Mouse (Mus musculus) brown adipose tissue, adult 24 weeks (tissue): Measurements from ENCODE around the gene Slc26a1. TPM values are rescaled to one million over a fixed set of nuclear protein-coding genes. Genes with fewer than 3 reads are reported as not detected.
"Not testable (repeated sequence)": the region's sequence is repeated elsewhere in the genome, so short reads cannot be mapped to it uniquely, and the experiment has no call there.

ENCODE experiments used
- H3K27ac ChIP-seq: fragments of 200-500 bp; replicated peaks from 2 replicates; pipeline ENCODE4 v1.5.1; 2012; ENCODE audit warnings: low read depth, mild to moderate bottlenecking, low read length
- H3K4me1 ChIP-seq: fragments of 200-500 bp; 2 replicates; pipeline ENCODE4 v1.6.1; 2012; ENCODE audit warnings: low read length, mixed read lengths; ENCODE audit not compliant: control insufficient read depth, insufficient read depth, insufficient read length
- H3K4me3 ChIP-seq: fragments of 200-500 bp; 2 replicates; pipeline ENCODE4 v1.5.1; 2012; ENCODE audit warnings: low read depth, mild to moderate bottlenecking, low read length, moderate library complexity; ENCODE audit not compliant: insufficient read depth
- polyA plus RNA-seq: library from polyadenylated mRNA; stranded (reverse); fragments of >200 nt; gene quantifications from 2 replicates; pipeline ENCODE4 v1.2.4, GENCODE M21; 2012; ENCODE audit not compliant: missing spikeins, insufficient read depth, insufficient read length

Slc26a1 gene
- polyA plus RNA-seq, 1 experiment, result not detected

DNA sequence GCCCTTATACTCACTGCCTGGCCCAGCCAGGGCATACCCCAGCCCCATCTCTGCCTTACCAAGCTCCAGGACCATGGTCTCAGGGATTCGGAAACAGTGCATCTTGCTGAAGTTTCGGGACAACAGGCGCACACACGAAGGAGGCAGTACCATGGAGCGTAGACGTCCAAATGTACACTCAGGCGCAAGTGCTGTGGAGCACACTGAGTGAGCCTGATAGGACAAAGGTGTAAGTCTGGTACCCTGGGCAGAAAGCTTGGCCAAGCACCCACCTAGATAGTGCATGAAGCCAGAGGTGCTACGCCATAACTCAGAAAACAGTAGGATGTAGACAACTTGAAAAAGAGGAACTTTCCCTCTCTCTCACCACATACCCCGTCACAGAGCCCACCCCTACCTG, 20.0 kb downstream of the Slc26a1 start:
- no peak overlapping the region for H3K4me3 ChIP-seq
- no peak overlapping the region for H3K27ac ChIP-seq

DNA sequence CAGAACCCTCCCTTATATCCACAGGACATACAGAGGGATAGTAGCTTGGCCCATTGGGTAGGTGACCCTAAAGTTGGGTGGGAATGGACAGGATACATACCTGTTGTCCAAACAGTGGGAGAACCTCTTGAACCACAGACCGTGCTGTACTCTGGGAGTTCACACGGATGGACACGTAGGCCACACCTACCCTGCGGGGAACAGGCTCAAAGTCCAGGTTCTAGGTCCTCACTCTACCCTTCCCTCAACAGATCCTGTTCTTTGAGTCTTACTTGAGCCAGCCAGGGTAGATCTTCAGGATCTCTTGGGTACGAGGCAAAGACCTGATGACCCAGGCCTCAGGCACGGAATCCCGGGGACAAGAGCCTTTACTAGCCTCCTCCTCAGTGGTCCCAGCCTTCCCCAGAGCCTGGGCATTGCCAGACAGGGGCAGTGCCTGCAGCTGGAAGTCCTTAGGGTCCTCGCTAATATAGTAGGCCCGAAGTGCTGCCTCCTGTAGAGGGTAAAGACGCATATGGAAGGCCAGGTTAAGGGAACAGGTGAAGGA, 20.9 kb downstream of the Slc26a1 start:
- Histone ChIP-seq H3K4me1 (0 out of 2 replicates have a peak, but pooled peaks cover under 1% of the 10 kb centered on the region), H3K4me3 (no peak overlapping the region), H3K27ac (no peak overlapping the region)

More for the DNA sequence above, 20.0 kb downstream of the Slc26a1 start:
- peaks cover 5% of the 10 kb centered on the region for H3K4me1 ChIP-seq

DNA sequence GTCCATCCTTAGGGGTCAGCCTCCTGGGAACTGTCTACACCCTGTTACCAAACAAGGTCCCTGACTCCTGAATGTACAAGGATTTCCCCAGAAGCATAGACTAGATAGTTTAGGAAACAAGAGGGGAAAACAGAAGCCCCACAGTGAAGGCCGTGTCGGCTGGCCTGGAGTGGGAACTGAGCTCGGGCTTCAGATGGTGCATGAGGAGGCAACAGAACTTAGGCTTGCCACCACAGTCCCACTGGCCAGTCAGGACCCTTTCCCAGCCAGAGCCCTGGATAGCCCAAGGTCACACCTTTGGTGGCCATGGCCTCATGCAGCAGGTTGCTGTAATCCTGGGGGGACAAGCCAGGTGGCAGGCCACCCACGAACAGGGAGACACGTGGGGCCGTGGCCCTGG, 22.0 kb downstream of the Slc26a1 start:
- Histone ChIP-seq H3K27ac (no peak overlapping the region), H3K4me1 (no peaks in the 10 kb centered on the region), H3K4me3 (no peak overlapping the region)

DNA sequence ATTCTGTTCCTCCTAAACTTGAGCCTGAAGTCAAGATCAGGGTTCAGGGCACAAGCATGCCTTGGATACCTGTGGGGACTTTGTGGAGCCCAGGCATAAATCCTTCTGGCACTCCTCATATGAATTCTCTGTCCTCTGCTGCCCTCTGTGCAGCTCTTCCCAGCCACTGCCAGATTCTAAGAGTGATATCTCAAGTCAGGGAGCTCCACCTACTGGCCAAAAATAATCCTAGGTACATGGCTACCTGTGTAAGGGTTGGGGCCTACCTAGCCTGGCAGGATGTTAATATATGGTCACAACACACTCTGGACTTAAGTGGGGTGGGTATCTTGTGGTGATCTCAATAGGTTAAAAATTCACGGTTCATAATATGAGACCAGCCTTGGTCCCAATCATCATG, 23.5 kb downstream of the Slc26a1 start:
- no peak overlapping the region for H3K4me3 ChIP-seq
- H3K4me1 ChIP-seq, result no peaks in the 10 kb centered on the region
- no peak overlapping the region for H3K27ac ChIP-seq

DNA sequence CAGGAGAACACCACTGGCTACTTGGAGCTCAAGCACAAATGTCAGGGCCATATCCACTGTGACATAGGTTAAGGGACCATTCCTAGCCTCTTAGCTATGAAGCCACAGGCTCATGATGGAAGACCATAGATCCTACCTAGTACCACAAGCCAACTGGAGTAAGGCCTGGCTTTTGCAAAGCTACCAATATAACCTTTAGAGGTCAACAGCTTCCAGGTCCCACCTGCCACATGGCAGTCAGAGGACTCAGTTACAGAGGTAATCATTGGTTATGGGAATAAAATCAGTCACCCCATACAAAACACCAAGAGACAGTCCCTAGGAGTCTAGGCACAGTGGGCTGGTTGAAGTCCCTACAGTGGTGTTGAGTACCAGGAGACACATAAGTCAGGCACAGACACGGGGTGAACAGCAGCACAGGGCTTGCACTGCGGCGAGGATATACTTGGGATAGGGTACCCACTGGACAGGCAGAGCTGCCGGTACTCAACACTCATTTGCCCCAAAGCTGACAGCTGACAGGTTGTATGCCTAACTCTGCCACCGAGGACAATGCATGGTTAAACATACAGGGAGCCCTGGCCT, 24.1 kb downstream of the Slc26a1 start:
- no peak overlapping the region for H3K27ac ChIP-seq

DNA sequence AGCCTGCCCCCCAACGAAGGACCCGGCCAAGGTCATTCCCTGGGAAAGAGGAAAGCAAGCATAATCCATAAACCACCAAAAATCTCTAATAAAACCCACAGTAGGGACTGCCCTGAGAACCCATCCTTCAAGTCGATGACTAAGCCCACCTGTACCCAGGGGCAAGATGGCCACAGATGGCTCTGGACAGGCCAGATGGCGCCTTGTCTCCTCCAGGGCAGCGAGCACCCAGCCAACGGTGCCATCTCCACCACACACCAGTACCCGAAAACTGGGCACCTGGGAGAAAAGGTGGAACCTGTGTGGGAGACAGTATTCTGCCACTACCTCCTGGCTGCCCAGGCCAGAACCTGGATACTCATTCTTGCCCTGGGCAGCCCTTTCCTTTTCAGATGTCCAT, 25.0 kb downstream of the Slc26a1 start:
- no peaks in the 10 kb centered on the region for H3K4me1 ChIP-seq
- H3K4me3 ChIP-seq, result no peak overlapping the region
- H3K27ac ChIP-seq, result no peak overlapping the region

More for the DNA sequence above, 24.1 kb downstream of the Slc26a1 start:
- Histone ChIP-seq H3K4me3 (no peak overlapping the region), H3K4me1 (no peaks in the 10 kb centered on the region)

DNA sequence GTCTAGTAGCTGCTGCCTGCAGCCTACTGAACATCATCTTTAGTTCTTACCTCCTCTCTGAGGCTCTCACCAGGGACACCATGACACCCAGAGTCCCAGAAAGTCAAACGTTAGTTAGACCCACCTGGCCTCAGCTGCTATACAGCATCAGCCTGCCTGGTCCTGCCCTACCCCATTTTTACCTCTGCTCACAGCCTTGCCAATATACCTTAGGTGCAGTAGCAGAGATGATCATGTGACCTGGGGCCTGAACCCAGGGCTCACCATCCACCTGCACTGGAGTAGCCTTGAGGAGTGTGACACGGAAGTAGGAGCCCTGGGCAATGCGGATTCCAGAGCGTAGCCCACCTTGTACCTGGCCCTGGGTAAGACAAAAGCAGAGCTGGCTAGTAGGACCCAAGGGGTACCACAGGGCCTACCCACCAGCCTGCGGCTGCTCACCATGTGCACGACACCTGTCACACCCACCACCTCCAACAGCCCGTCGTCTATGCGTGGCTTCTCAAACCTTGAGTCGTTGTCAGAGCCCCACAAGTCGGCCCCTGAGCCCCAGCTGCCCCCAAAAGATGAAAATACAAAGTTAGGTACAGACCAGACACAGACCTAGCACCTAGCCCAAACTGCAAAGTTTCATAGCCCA, 26.3 kb downstream of the Slc26a1 start:
- no peak overlapping the region for H3K4me3 ChIP-seq
- no peaks in the 10 kb centered on the region for H3K4me1 ChIP-seq
- H3K27ac ChIP-seq, result no peak overlapping the region

DNA sequence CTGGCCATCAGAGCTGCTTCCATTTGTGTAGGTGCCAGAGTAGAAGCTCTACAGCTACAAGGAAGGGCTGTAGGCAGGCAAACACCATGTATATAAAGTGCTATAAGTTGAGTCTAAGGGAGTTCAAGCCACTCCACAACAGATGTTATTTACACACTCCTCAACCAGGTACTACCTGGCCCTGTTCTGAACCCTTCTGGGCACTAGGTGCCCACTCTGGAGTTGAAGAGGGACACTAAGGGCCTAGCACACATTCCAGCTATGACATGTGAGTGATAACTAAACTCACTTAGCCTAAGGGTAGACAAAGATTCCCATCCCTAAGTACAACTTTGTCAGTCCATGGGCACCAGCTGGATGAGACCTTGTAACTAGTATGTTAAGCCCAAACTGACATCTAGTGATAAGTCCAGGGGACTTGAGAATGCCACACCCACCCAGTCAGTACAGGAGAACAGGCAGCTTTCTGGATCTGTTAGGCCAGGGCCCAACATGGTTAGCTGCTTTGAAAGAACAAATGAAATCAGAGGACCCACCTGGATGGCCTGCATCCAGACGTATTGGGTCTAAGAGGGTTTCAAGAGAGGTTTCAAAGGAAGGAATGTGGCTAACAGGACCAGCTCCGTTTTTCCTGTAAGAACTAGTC, 27.4 kb downstream of the Slc26a1 start:
- Histone ChIP-seq H3K27ac (no peak overlapping the region), H3K4me1 (no peaks in the 10 kb centered on the region), H3K4me3 (no peak overlapping the region)

DNA sequence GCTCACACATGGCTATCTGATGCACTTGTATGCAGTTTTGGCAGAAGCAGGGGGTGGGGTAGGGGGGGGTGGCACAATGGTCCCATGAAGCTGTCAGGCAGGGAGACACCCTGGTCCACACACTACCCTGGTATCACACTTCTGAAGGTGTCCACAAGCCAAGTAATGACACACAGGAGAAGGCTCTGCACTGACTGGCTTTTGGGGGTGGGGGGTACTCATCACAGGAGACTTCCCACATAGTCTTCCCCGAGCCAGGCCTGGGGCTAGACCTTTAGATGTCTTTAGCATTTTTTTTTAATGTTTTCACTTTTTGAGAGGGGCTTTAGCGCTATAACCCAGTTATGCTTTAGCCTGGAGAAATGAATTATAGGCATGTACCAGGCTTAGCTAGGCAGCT, 28.1 kb downstream of the Slc26a1 start:
- Histone ChIP-seq H3K4me1 (no peaks in the 10 kb centered on the region), H3K27ac (no peak overlapping the region), H3K4me3 (no peak overlapping the region)

DNA sequence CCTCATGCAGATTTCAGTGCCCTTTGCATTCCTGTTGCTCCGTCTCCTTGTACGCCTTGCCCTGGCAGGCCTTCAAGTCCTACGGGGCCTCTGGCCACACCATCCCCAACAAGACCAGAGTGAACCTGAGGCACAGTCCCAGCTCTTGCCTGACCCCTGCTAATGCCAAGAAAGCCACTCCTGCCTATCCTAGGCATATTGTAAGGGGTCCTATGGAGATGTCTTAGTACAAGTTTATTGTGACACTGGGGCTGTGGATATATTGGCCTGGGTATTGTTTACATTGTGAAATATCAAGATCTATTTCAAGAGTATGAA, 29.1 kb downstream of the Slc26a1 start:
- no peak overlapping the region for H3K4me3 ChIP-seq
- H3K27ac ChIP-seq, result no peak overlapping the region
- no peaks in the 10 kb centered on the region for H3K4me1 ChIP-seq

DNA sequence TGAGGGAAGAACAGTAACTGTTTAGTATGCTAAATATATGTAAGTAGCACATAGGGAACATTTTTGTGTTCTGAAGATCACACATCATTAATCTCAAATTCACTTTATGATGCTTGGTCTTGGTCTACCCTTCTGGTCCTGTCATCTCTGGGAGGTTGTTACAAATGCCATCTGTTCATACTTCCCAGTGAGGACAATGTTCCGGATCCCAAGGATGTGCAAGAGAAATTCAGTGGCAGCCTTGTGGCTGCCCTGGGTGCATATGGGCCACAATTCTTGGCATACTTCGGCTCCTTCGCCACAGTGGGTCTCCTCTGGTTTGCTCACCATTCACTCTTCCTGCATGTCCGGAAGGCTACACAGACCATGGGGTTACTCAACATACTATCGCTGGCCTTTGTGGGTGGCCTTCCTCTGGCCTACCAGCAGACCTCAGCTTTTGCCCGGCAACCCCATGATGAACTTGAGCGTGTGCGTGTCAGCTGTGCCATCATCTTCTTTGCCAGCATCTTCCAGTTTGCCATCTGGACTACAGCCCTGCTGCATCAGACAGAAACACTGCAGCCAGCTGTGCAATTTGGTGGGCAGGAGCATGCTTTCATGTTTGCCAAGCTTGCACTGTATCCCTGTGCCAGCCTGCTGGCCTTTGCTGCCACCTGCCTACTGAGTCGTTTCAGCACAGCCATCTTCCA, 29.6 kb downstream of the Slc26a1 start:
- no peak overlapping the region for H3K4me3 ChIP-seq
- H3K27ac ChIP-seq, result no peak overlapping the region
- H3K4me1 ChIP-seq, result no peaks in the 10 kb centered on the region

DNA sequence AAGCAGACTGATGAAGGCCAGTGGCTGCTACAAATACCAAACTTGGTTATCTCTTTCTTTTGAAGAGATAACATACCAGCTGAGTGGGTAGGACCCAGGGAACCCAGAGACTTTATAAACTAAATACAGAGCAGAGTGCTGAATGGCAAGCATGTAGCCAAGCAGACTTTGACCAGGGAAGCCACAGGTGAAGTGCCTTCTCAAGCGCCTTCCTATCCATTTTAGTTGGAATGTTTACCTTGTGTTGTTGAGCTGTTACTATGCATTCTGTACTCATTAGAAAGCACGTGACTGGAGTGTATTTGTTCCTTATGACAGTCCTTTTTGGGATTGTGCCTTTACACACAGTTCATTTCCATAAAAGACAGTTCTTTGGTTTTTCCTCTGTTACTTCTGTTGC, 31.7 kb downstream of the Slc26a1 start:
- Histone ChIP-seq H3K4me1 (no peaks in the 10 kb centered on the region), H3K27ac (no peak overlapping the region), H3K4me3 (no peak overlapping the region)

DNA sequence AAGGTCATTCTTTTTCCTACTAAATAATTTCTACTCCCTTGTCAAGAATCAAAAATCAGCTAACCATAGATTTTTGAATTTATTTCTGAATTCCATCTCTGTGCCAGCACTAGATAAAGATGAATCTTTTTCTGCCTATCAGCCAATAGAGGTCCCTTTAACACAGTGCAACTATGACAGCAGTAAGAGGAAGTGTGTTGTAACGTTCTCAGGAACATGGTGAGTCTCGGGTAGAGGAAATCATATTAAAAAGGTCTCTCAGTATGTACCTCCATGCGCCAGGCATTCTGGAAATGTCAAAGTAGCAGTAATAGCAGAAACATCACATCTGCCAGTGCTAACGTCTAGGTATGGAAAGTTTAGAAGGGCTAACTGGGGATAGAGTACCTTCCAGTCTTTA, 39.2 kb downstream of the Slc26a1 start:
- Histone ChIP-seq H3K27ac (no peak overlapping the region), H3K4me3 (no peak overlapping the region), H3K4me1 (no peaks in the 10 kb centered on the region)

DNA sequence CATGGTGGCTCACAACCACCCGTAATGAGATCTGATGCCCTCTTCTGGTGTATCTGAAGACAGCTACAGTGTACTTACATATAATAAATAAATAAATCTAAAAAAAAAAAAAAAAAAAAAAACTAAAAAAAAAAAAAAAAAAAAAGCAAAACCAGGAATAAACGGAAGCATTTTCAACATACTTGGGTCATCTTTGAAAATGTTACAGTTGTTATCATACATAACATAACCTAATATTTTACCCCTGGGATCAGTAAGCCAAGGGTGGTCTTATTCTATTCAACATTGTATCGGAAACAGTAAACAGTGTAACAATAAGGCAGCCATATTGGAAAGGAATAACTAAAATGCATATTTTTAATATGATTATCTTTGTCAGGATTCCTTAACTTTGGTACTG, 41.3 kb downstream of the Slc26a1 start:
- H3K4me3 ChIP-seq, H3K4me1 ChIP-seq, H3K27ac ChIP-seq: not testable (repeated sequence)

DNA sequence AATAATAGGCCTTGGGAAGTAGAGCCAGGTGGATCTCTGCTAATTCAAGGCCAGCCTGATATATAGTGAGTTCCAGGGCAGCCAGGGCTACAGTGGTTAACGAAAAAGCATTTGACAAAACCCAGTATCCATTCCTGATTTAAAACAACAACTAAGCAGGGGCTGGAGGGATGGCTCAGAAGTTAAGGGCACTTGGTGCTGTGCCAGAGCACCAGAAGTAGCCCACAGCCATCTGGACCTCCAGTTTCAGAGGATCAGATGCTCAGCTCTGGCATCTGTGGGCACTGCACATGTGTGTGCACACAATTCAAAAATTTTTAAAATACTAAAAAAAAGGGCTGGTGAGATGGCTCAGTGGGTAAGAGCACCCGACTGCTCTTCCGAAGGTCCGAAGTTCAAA, 41.7 kb downstream of the Slc26a1 start:
- H3K4me3 ChIP-seq, result no peak overlapping the region
- 0 out of 2 replicates have a peak, but pooled peaks cover under 1% of the 10 kb centered on the region for H3K4me1 ChIP-seq
- no peak overlapping the region for H3K27ac ChIP-seq
